Mouse (Mus musculus) forebrain, embryonic 10.5 days (tissue): ENCODE results near the gene Ifitm5. TPM values are rescaled to one million over a fixed set of nuclear protein-coding genes. Genes with fewer than 3 reads are reported as not detected.
A peak's percentile ranks its signal among the peaks of the same experiment; 100 is the strongest.

Experiments used
- DNase-seq: peaks from one replicate; pipeline ENCODE4 v3.0.0-alpha.2; 2017; ENCODE audit warnings: low spot score; ENCODE audit errors: extremely low spot score
- H3K27ac ChIP-seq: fragments of 300-500 bp; sonication (generic); 2 replicates; pipeline ENCODE4 v1.5.1; 2016; ENCODE audit warnings: mild to moderate bottlenecking
- H3K27me3 ChIP-seq: fragments of 300-500 bp; sonication (generic); 2 replicates; pipeline ENCODE4 v1.6.1; 2016; ENCODE audit warnings: mild to moderate bottlenecking; ENCODE audit not compliant: poor library complexity, severe bottlenecking
- H3K36me3 ChIP-seq: fragments of 300-500 bp; sonication (generic); replicated peaks from 2 replicates; pipeline ENCODE4 v1.6.1; 2016; ENCODE audit warnings: mild to moderate bottlenecking, moderate library complexity
- H3K4me1 ChIP-seq: fragments of 300-500 bp; sonication (generic); 2 replicates; pipeline ENCODE4 v1.6.1; 2016
- H3K4me3 ChIP-seq: fragments of 300-500 bp; sonication (generic); 2 replicates; pipeline ENCODE4 v1.5.1; 2016; ENCODE audit warnings: mild to moderate bottlenecking, moderate library complexity
- H3K9me3 ChIP-seq: fragments of 300-500 bp; sonication (generic); 2 replicates; pipeline ENCODE4 v1.6.1; 2016; ENCODE audit warnings: mild to moderate bottlenecking, moderate library complexity
- WGBS: fragments of 180-500 bp; shearing (Covaris S2); methylation state at CpG from one replicate; pipeline ENCODE4 v1.1.7; 2016; 5-methylcytosine and 5-hydroxymethylcytosine counted together
- polyA plus RNA-seq: library from polyadenylated mRNA; unstranded; fragments of >200 nt; fragmentation: Nextera tagmentation; extraction: Ambion mirVana; gene quantifications from 2 replicates; pipeline ENCODE4 v1.2.1, GENCODE M21; 2016

The Ifitm5 gene
- polyA plus RNA-seq, 1 experiment from 2014 or later = 2.0 TPM

DNA sequence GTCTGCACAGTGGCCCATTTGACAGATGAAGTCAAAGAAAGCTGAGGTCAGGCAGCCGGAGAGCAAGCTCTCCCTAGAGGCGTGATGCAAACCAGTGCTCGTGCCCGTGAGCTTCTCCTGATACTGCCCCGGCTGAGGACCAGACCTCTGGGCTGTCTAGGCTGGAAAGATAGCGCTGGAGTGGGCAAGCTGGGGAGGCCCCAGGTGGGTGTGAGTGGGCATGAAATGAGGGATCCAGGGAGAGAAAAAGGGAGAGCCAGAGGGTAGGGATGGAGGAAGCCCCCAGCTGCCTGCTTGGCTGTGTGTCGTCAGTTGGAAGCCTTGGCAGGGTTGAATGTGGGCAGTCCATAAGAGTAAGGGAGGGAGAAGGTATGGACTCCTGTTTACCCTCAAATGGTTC lies 5.9 kb downstream of the Ifitm5 start:
- no peak for DNase-seq
- no peak overlapping the region for H3K4me3 ChIP-seq
- no peak overlapping the region for H3K27ac ChIP-seq
- H3K36me3 ChIP-seq = peaks cover 44% of the 10 kb centered on the region
- no peaks in the 10 kb centered on the region for H3K9me3 ChIP-seq
- peaks cover 6% of the 10 kb centered on the region for H3K27me3 ChIP-seq
- 93% methylated on average over 7 of the region's 7 CpGs for WGBS
- H3K4me1 ChIP-seq = peaks cover 33% of the 10 kb centered on the region

DNA sequence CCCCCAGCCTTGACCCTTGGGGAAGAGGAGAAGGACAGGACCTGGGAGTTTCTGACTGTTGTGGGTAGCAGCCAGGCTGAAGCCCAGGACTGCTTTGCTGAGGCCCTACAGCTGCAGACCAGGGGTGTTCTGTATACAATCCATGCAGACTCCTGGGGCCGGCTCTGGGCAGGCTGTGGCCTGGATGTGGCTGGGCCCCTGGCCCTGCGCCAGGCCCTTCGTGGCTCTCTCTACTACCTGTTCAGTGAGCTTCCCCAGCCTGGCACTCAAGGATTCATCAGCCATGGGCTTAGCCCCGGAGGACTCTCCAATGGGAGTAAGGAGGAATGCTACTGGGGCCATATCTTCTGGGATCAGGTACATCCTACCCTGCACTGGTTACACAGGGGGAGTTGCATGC lies 6.7 kb downstream of the Ifitm5 start:
- Histone ChIP-seq H3K27me3 (peaks cover 7% of the 10 kb centered on the region), H3K4me3 (no peak overlapping the region), H3K36me3 (peaks cover 35% of the 10 kb centered on the region), H3K9me3 (no peaks in the 10 kb centered on the region), H3K4me1 (peaks cover 36% of the 10 kb centered on the region), H3K27ac (no peak overlapping the region)
- DNase-seq = no peak
- WGBS = 84% methylated on average over 4 of the region's 4 CpGs

DNA sequence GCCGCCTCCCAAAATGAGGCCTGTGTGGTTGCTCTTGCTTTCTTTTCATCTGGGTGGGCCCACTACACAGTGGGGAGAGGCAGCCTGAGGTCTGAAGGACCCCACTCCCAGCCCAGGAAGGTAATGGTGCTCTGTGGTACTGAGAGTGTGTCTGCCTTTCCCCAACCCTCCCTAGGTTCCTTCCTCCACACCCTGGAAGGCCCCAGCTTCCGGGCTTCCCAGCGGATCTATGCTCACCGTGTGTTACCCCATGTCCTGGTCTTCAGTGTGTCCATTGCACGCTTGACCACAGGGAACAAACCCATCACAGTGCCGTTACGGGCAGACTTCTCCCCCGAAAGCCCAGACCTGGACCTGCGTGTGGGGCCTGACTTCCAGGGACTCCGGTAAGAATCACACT lies 7.3 kb downstream of the Ifitm5 start:
- no peaks in the 10 kb centered on the region for H3K9me3 ChIP-seq
- 86% methylated on average over 10 of the region's 10 CpGs for WGBS
- H3K27ac ChIP-seq = no peak overlapping the region

DNA sequence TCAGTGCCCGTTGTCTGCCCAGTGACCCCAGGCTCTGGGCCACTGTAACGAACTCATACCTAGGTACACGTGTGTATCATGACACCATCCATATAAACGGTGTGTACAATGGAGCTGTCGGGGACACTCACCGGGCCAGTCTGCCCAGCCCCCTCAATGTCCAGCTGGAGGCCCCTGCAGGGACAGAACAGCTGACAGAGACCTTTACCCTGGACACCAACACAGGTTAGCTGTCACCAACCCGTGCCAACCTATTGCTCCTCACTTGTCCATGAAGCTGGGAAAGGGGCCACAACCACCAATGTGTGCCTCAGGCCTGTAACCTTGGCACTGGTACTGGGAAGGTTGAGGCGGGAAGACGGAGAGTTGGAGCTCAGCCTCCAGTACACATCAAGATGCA lies 7.8 kb downstream of the Ifitm5 start:
- Histone ChIP-seq H3K4me3 (peak overlapping the region; percentile 63), H3K27me3 (peaks cover 7% of the 10 kb centered on the region), H3K4me1 (peaks cover 36% of the 10 kb centered on the region), H3K9me3 (no peaks in the 10 kb centered on the region), H3K36me3 (peaks cover 25% of the 10 kb centered on the region), H3K27ac (peak overlapping the region; percentile 92)
- DNase-seq = no peak
- WGBS = 68% methylated on average over 9 of the region's 9 CpGs

More for the DNA sequence above, 7.3 kb downstream of the Ifitm5 start:
- peaks cover 30% of the 10 kb centered on the region for H3K36me3 ChIP-seq
- H3K4me1 ChIP-seq = peaks cover 36% of the 10 kb centered on the region
- H3K4me3 ChIP-seq = no peak overlapping the region
- H3K27me3 ChIP-seq = peaks cover 7% of the 10 kb centered on the region
- no peak for DNase-seq

DNA sequence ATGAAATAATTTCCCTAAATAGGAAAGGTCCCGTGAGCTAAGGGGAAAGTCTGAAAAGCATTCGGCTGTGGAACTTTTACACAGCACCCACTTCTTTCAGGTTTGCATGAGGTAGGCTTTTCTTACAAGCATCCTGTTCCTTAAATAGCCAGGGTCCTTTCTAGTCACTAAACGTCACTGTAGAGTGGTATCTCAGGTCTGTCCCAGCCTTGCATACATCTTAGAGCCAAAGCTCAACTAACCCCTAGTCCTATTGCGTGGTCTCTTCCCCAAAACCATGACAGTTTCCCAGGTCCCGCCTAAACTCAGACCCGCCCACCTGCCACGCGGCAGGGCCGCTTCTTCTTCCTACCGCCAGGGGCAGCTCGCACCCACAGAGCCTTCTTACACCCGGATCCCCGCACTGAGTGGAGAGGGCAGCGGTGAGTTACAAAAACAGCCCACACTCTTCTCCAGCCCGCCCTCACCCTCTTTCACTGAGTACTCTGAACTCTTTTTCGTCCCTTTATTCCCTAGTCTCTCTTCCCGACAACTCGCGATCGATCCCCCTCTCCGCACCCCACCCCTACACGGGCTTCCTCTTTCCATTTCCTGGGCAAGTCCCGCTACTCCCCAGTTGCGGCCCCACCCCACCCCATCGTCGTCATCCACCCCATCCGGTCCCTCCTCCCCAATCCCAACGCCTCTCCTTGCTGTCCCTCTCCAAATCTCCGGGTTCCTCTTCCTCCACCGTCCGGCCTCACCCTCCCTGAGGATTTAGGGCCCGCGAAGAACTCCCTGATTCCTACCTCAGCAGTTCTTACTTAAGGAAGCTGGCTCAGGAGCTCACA lies 8.7 kb downstream of the Ifitm5 start, which contains the start of gene Pgghg:
Gene Pgghg (plus strand): TSS at position 170 of the 830 bp plus-strand sequence.
- peak within 1 kb of the TSS; percentile 92 for H3K27ac ChIP-seq
- 4% methylated on average over 33 of the region's 33 CpGs for WGBS
- H3K27me3 ChIP-seq = peaks cover 7% of the 10 kb centered on the region
- DNase-seq = peak; percentile 87
- H3K4me1 ChIP-seq = peaks cover 36% of the 10 kb centered on the region
- H3K4me3 ChIP-seq = peak within 1 kb of the TSS; percentile 63
- peaks cover 16% of the 10 kb centered on the region for H3K36me3 ChIP-seq
- H3K9me3 ChIP-seq = no peaks in the 10 kb centered on the region

DNA sequence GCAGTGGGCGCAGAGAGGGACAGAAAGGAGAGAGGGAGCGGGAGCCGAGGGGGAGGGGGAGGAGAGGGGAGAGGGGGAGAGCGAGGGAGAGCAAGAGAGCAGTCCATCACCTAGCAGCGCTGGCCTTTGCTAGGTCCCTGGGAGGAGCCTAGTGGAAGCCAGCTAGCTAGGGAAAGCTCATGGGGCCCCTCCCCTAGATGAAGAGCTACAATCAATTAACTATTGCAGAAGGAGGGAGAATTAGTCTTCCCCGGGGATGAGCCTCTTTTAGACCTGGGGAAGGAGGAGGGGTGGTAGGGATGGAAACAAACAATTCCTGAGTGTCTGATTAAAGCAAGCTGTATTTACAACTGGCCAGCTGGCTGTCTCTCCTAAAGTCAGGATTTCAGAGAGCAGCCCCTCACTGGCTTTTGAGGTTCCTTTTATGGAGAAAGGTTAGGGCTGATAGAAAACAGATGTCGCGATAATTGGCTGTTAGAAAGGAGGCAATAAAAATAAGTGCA lies 10.4 kb downstream of the Ifitm5 start:
- Histone ChIP-seq H3K9me3 (no peaks in the 10 kb centered on the region), H3K27me3 (peaks cover 14% of the 10 kb centered on the region), H3K27ac (peak overlapping the region; percentile 65), H3K36me3 (peaks cover under 1% of the 10 kb centered on the region; the same call in 1 of the 2 replicates), H3K4me1 (peaks cover 36% of the 10 kb centered on the region), H3K4me3 (0 out of 2 replicates have a peak overlapping the region, but pooled peaks have one; percentile 12)
- WGBS = 11% methylated on average over 8 of the region's 8 CpGs
- no peak for DNase-seq

GRCm38 (mm10) chr7:140938896-140939295 lies 11.2 kb downstream of the Ifitm5 start:
- H3K27me3 ChIP-seq = peaks cover 14% of the 10 kb centered on the region

DNA sequence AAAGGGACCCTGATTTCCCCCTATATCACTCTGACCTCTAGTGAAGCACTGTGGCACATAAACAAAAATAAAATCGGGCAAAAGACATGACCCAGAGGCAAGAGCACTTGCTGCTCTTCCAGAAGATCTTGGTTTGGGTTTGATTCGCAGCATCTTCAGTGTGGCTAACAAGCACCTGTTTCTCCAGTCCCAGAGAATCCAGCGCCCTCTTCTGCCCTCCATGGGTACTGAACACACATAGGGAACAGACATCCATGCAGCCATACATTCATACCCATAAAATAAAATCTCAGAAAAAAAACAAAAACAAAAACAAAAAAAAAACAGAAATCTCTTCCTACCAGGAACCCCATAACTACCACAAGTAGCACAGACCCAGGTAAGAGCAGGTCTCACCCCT lies 11.7 kb downstream of the Ifitm5 start:
- H3K9me3 ChIP-seq = no peaks in the 10 kb centered on the region
- WGBS = 47% methylated on average over 3 of the region's 3 CpGs

More at GRCm38 (mm10) chr7:140938896-140939295, 11.2 kb downstream of the Ifitm5 start:
- Histone ChIP-seq H3K4me1 (peaks cover 36% of the 10 kb centered on the region), H3K9me3 (no peaks in the 10 kb centered on the region), H3K27ac (no peak overlapping the region), H3K4me3 (no peak overlapping the region), H3K36me3 (no peaks in the 10 kb centered on the region)
- DNase-seq = no peak
- WGBS = 18% methylated on average over 2 of the region's 2 CpGs

GRCm38 (mm10) chr7:140927181-140927580 lies 22.9 kb downstream of the Ifitm5 start:
- no peak for DNase-seq
- WGBS = 84% methylated on average over 6 of the region's 6 CpGs
- H3K27ac ChIP-seq = no peak overlapping the region
- H3K9me3 ChIP-seq = no peaks in the 10 kb centered on the region
- peaks cover 44% of the 10 kb centered on the region for H3K27me3 ChIP-seq
- peaks cover 14% of the 10 kb centered on the region for H3K4me1 ChIP-seq
- H3K36me3 ChIP-seq = no peaks in the 10 kb centered on the region
- H3K4me3 ChIP-seq = no peak overlapping the region

More for the DNA sequence above, 11.7 kb downstream of the Ifitm5 start:
- Histone ChIP-seq H3K36me3 (no peaks in the 10 kb centered on the region), H3K4me3 (no peak overlapping the region), H3K27ac (no peak overlapping the region), H3K27me3 (peaks cover 14% of the 10 kb centered on the region), H3K4me1 (peaks cover 36% of the 10 kb centered on the region)
- DNase-seq = no peak

DNA sequence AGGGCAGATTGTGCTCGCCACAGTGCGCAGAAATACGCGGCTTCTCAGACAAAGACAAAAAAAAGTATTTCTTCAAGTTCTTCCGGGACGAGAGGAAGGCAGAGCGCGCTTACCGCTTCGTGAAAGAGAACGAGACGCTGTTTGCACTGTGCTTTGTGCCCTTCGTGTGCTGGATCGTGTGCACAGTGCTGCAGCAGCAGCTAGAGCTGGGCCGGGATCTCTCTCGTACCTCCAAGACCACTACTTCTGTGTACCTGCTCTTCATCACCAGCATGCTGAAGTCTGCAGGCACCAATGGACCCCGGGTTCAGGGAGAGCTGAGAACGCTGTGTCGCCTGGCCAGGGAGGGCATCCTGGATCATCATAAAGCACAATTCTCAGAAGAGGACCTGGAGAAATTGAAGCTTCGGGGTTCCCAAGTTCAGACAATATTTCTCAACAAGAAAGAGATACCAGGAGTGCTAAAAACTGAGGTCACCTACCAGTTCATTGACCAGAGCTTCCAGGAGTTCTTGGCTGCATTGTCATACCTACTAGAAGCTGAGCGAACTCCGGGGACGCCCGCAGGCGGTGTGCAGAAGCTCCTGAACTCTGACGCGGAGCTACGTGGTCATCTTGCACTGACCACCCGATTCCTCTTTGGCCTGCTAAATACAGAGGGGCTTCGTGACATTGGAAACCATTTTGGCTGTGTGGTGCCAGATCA lies 26.9 kb downstream of the Ifitm5 start:
- WGBS = 19% methylated on average over 30 of the region's 30 CpGs
- peaks cover 82% of the 10 kb centered on the region for H3K27me3 ChIP-seq
- peaks cover 21% of the 10 kb centered on the region for H3K4me1 ChIP-seq
- H3K27ac ChIP-seq = no peak overlapping the region
- peak overlapping the region; percentile 58 for H3K4me3 ChIP-seq
- DNase-seq = no peak
- H3K9me3 ChIP-seq = no peaks in the 10 kb centered on the region
- H3K36me3 ChIP-seq = no peaks in the 10 kb centered on the region

GRCm38 (mm10) chr7:140922398-140923069 lies 27.6 kb downstream of the Ifitm5 start:
- under 1% methylated on average over 49 of the region's 49 CpGs for WGBS
- Histone ChIP-seq H3K4me1 (peaks cover 21% of the 10 kb centered on the region), H3K27me3 (peaks cover 89% of the 10 kb centered on the region)

GRCm38 (mm10) chr7:140921225-140921975 lies 28.7 kb downstream of the Ifitm5 start:
- H3K27me3 ChIP-seq = peaks cover 93% of the 10 kb centered on the region
- no peak overlapping the region for H3K4me3 ChIP-seq
- peaks cover 21% of the 10 kb centered on the region for H3K4me1 ChIP-seq
- WGBS = 28% methylated on average over 22 of the region's 22 CpGs
- no peak overlapping the region for H3K27ac ChIP-seq
- no peaks in the 10 kb centered on the region for H3K36me3 ChIP-seq
- no peak for DNase-seq
- H3K9me3 ChIP-seq = no peaks in the 10 kb centered on the region

More at GRCm38 (mm10) chr7:140922398-140923069, 27.6 kb downstream of the Ifitm5 start:
- H3K9me3 ChIP-seq = no peaks in the 10 kb centered on the region
- DNase-seq = peak; percentile 52
- peak overlapping the region; percentile 58 for H3K4me3 ChIP-seq
- H3K27ac ChIP-seq = 0 out of 2 replicates have a peak overlapping the region, but pooled peaks have one; percentile 16
- H3K36me3 ChIP-seq = no peaks in the 10 kb centered on the region
